Mouse (Mus musculus) liver, embryonic 14.5 days (tissue): ENCODE results near the gene Izumo1.

Source experiments
- CTCF ChIP-seq: IDR thresholded peaks from 2 replicates; pipeline ENCODE4 v1.5.1; 2016; ENCODE audit warnings: antibody characterized with exemption, low read depth, control low read depth
- EP300 ChIP-seq: IDR thresholded peaks from 2 replicates; pipeline ENCODE4 v1.6.1; 2016; ENCODE audit warnings: antibody characterized with exemption, low read depth

GRCm38 (mm10) chr7:45644183-45644582, 22.6 kb downstream of the Izumo1 start:
- no peak for TF ChIP-seq CTCF
- no peak for TF ChIP-seq EP300
